Mouse (Mus musculus): ENCODE data around the gene Celf2. TPM values are rescaled to one million over a fixed set of nuclear protein-coding genes. Genes with fewer than 3 reads are reported as not detected.

The Celf2 gene
- total and polyA plus RNA-seq, 2 experiments from 2014 or later: 185 to 205 TPM

GRCm38 (mm10) chr2:7221856-7222255 is 287.5 kb downstream of the Celf2 start:
- ATAC-seq (no peak), DNase-seq (no peak)
- Histone ChIP-seq H3K36me3 (ENCODE audit: insufficient read depth) (no peaks in the 10 kb centered on the region), H3K9ac (no peak overlapping the region), H3K9me3 (ENCODE audit: low read length) (no peaks in the 10 kb centered on the region), H3K4me1 (ENCODE audit: insufficient read depth) (no peaks in the 10 kb centered on the region; the same call in 1 of the 2 replicates), H3K27ac (ENCODE audit: low read depth, low read length) (no peak overlapping the region), H3K4me2 (ENCODE audit: low read depth) (no peak overlapping the region), H3K27me3 (ENCODE audit: insufficient read depth, low read length) (no peaks in the 10 kb centered on the region), H3K4me3 (ENCODE audit: low read depth, low read length) (no peak overlapping the region)
- no peak for TF ChIP-seq CTCF (IDR thresholded peaks at IDR 0.05; ENCODE audit: low read depth)
- WGBS: 63% methylated on average over 1 of the region's 1 CpGs

DNA sequence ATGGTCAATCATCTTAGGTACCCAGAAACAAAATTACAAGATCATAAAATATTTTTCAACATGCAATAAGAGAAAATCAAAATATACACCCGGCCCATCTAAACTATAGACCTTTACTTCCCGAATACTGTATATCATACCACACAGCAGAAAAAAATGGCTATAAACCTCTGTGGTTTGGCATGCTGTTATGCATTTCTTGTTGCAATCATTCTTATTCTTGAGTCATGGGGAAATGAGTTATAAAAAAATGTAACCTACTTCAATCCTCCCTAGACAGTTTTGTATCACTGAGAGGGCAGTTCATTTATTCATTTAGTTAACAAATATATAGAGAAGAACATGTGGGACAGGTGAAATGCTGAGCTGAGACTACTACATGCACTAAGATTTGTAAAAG is 291.3 kb downstream of the Celf2 start:
- H3K4me1 ChIP-seq (ENCODE audit: insufficient read depth): no peaks in the 10 kb centered on the region; the same call in 1 of the 2 replicates
- no peak overlapping the region for H3K4me2 ChIP-seq (ENCODE audit: low read depth)
- no peaks in the 10 kb centered on the region for H3K9me3 ChIP-seq (ENCODE audit: low read length)
- DNase-seq: no peak
- ATAC-seq: no peak
- 96% methylated on average over 2 of the region's 2 CpGs for WGBS
- no peak overlapping the region for H3K9ac ChIP-seq
- no peak overlapping the region for H3K27ac ChIP-seq (ENCODE audit: low read depth, low read length)
- no peak overlapping the region for H3K4me3 ChIP-seq (ENCODE audit: low read depth, low read length)
- no peaks in the 10 kb centered on the region for H3K27me3 ChIP-seq (ENCODE audit: insufficient read depth, low read length)
- H3K36me3 ChIP-seq (ENCODE audit: insufficient read depth): no peaks in the 10 kb centered on the region
- TF ChIP-seq CTCF (IDR thresholded peaks at IDR 0.05; ENCODE audit: low read depth): no peak

GRCm38 (mm10) chr2:7207691-7208504 is 301.5 kb downstream of the Celf2 start:
- no peak for TF ChIP-seq CTCF (IDR thresholded peaks at IDR 0.05; ENCODE audit: low read depth)
- Histone ChIP-seq H3K4me3 (ENCODE audit: low read depth, low read length) (no peak overlapping the region), H3K4me2 (ENCODE audit: low read depth) (no peak overlapping the region), H3K9ac (no peak overlapping the region), H3K27ac (ENCODE audit: low read depth, low read length) (peak overlapping the region; percentile 24; the same call in 1 of the 2 replicates), H3K4me1 (ENCODE audit: insufficient read depth) (no peaks in the 10 kb centered on the region), H3K36me3 (ENCODE audit: insufficient read depth) (no peaks in the 10 kb centered on the region), H3K9me3 (ENCODE audit: low read length) (no peaks in the 10 kb centered on the region), H3K27me3 (ENCODE audit: insufficient read depth, low read length) (no peaks in the 10 kb centered on the region)
- DNase-seq (peak; percentile 18), ATAC-seq (peak; percentile 76)
- 37% methylated on average over 15 of the region's 15 CpGs for WGBS

GRCm38 (mm10) chr2:7193413-7193812 is 315.9 kb downstream of the Celf2 start:
- no peak overlapping the region for H3K27ac ChIP-seq (ENCODE audit: low read depth, low read length)
- no peaks in the 10 kb centered on the region for H3K9me3 ChIP-seq (ENCODE audit: low read length)
- no peak overlapping the region for H3K4me3 ChIP-seq (ENCODE audit: low read depth, low read length)
- ATAC-seq (no peak), DNase-seq (no peak)
- H3K36me3 ChIP-seq (ENCODE audit: insufficient read depth): no peaks in the 10 kb centered on the region
- H3K27me3 ChIP-seq (ENCODE audit: insufficient read depth, low read length): no peaks in the 10 kb centered on the region
- 57% methylated on average over 2 of the region's 2 CpGs for WGBS
- no peak overlapping the region for H3K9ac ChIP-seq
- no peaks in the 10 kb centered on the region for H3K4me1 ChIP-seq (ENCODE audit: insufficient read depth)
- no peak for TF ChIP-seq CTCF (IDR thresholded peaks at IDR 0.05; ENCODE audit: low read depth)
- H3K4me2 ChIP-seq (ENCODE audit: low read depth): no peak overlapping the region

- no peaks in the 10 kb centered on the region for H3K9me3 ChIP-seq (ENCODE audit: low read length)
These were observed 330.2 kb downstream of the Celf2 start for GRCm38 (mm10) chr2:7179186-7179585.

GRCm38 (mm10) chr2:7173271-7174064 is 335.9 kb downstream of the Celf2 start:
- WGBS: 52% methylated on average over 11 of the region's 11 CpGs
- peak overlapping the region; percentile 80 for H3K27ac ChIP-seq (ENCODE audit: low read depth, low read length)
- peak; percentile 88 for ATAC-seq
- H3K4me1 ChIP-seq (ENCODE audit: insufficient read depth): no peaks in the 10 kb centered on the region; the same call in 1 of the 2 replicates
- no peaks in the 10 kb centered on the region for H3K36me3 ChIP-seq (ENCODE audit: insufficient read depth)
- no peaks in the 10 kb centered on the region for H3K27me3 ChIP-seq (ENCODE audit: insufficient read depth, low read length)
- DNase-seq: peak; percentile 85
- no peak overlapping the region for H3K9ac ChIP-seq
- no peak overlapping the region for H3K4me2 ChIP-seq (ENCODE audit: low read depth)
- no peaks in the 10 kb centered on the region for H3K9me3 ChIP-seq (ENCODE audit: low read length)
- no peak overlapping the region for H3K4me3 ChIP-seq (ENCODE audit: low read depth, low read length)
- TF ChIP-seq CTCF (IDR thresholded peaks at IDR 0.05; ENCODE audit: low read depth): no peak

More at GRCm38 (mm10) chr2:7179186-7179585, 330.2 kb downstream of the Celf2 start:
- DNase-seq (peak; percentile 34), ATAC-seq (peak; percentile 56)
- Histone ChIP-seq H3K27ac (ENCODE audit: low read depth, low read length) (peak overlapping the region; percentile 73), H3K27me3 (ENCODE audit: insufficient read depth, low read length) (no peaks in the 10 kb centered on the region), H3K4me1 (ENCODE audit: insufficient read depth) (no peaks in the 10 kb centered on the region), H3K4me3 (ENCODE audit: low read depth, low read length) (no peak overlapping the region), H3K4me2 (ENCODE audit: low read depth) (no peak overlapping the region), H3K9ac (no peak overlapping the region), H3K36me3 (ENCODE audit: insufficient read depth) (no peaks in the 10 kb centered on the region)
- no peak for TF ChIP-seq CTCF (IDR thresholded peaks at IDR 0.05; ENCODE audit: low read depth)
- 79% methylated on average over 1 of the region's 1 CpGs for WGBS
